ENCODE assay signal across 30 mouse cellular contexts in the genomic region with DNA sequence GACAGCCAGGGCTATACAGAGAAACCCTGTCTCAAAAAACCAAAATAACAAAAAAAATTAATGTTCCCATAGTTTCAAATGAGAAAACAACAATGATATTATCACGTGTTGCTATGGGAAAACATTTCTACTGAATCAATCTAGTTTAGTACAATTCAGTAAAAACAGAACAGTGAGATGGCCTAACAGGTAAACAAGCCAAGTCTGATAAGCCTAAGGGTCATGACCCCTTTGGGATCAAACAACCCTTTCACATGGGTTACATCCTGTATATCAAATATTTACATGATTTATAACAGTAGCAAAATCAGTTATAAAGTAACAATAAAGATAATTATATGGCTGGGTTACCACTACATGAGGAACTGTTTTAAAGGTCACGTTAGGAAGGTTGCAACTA.
"Had no signal": no experiment of that assay in that cellular context is flagged by ENCODE, and none has a peak within 500 bp of the region (broad histone marks: within the 10 kb centered on the region; RNA-seq: fewer than 3 reads in every experiment).

No protein-coding gene starts in this region.

- H3K9ac ChIP-seq: limb, embryonic 12.5 days; limb, embryonic 13.5 days; limb, embryonic 15.5 days; liver, embryonic 12.5 days; liver, embryonic 13.5 days; liver, embryonic 14.5 days; liver, embryonic 15.5 days; lung, embryonic 14.5 days; lung, embryonic 15.5 days; midbrain, embryonic 12.5 days; midbrain, embryonic 13.5 days; midbrain, embryonic 15.5 days; neural tube, embryonic 12.5 days had no signal

- H3K4me3 ChIP-seq: left cerebral cortex, adult 2 months; limb, embryonic 10.5 days; limb, embryonic 12.5 days; limb, embryonic 13.5 days; limb, embryonic 15.5 days; liver, embryonic 12.5 days; liver, embryonic 13.5 days; liver, embryonic 15.5 days; lung, embryonic 15.5 days; megakaryocyte, embryonic 14.5 days; midbrain, embryonic 10.5 days; midbrain, embryonic 12.5 days; midbrain, embryonic 13.5 days; midbrain, embryonic 15.5 days; myocyte; neural tube, embryonic 12.5 days had no signal

- DNase-seq: left cerebral cortex, postnatal 4 days; liver, embryonic 13.5 days; lung, adult 18-20 months; lung, adult 2 months; lung, embryonic 14.5 days; lung, postnatal 10 days; lung, postnatal 14 days; lung, postnatal 36 days; lung, postnatal 4 days; midbrain, embryonic 14.5 days had no signal

- H3K4me2 ChIP-seq: limb, embryonic 12.5 days; limb, embryonic 13.5 days; limb, embryonic 15.5 days; liver, embryonic 12.5 days; liver, embryonic 13.5 days; liver, embryonic 15.5 days; lung, embryonic 14.5 days; lung, embryonic 15.5 days; midbrain, embryonic 11.5 days; midbrain, embryonic 12.5 days; midbrain, embryonic 13.5 days; midbrain, embryonic 15.5 days; neural tube, embryonic 12.5 days had no signal

- H3K9me3 ChIP-seq: limb, embryonic 10.5 days; limb, embryonic 12.5 days; limb, embryonic 13.5 days; limb, embryonic 15.5 days; liver, embryonic 12.5 days; liver, embryonic 13.5 days; liver, embryonic 15.5 days; lung, embryonic 15.5 days; megakaryocyte, embryonic 14.5 days; midbrain, embryonic 10.5 days; midbrain, embryonic 12.5 days; midbrain, embryonic 13.5 days; midbrain, embryonic 15.5 days; neural tube, embryonic 12.5 days had no signal

- H3K27me3 ChIP-seq: limb, embryonic 12.5 days; limb, embryonic 13.5 days; limb, embryonic 15.5 days; liver, embryonic 12.5 days; liver, embryonic 13.5 days; liver, embryonic 15.5 days; lung, embryonic 15.5 days; megakaryocyte, embryonic 14.5 days; midbrain, embryonic 12.5 days; midbrain, embryonic 13.5 days; midbrain, embryonic 15.5 days; neural tube, embryonic 12.5 days had no signal

- H3K27ac ChIP-seq: left cerebral cortex, adult 2 months; limb, embryonic 10.5 days; limb, embryonic 12.5 days; limb, embryonic 13.5 days; limb, embryonic 15.5 days; liver, embryonic 12.5 days; liver, embryonic 13.5 days; liver, embryonic 14.5 days; liver, embryonic 15.5 days; lung, embryonic 15.5 days; macrophage; midbrain, embryonic 10.5 days; midbrain, embryonic 12.5 days; midbrain, embryonic 13.5 days; midbrain, embryonic 15.5 days; neural tube, embryonic 12.5 days had no signal

- ATAC-seq: liver, embryonic 12.5 days; lung, postnatal 0 days; midbrain, embryonic 13.5 days; midbrain, embryonic 15.5 days; midbrain, embryonic 16.5 days had no signal

- H3K4me1 ChIP-seq: limb, embryonic 10.5 days; limb, embryonic 15.5 days; lung, embryonic 15.5 days; midbrain, embryonic 10.5 days; midbrain, embryonic 12.5 days; midbrain, embryonic 13.5 days; midbrain, embryonic 15.5 days; neural tube, embryonic 12.5 days had no signal

- H3K36me3 ChIP-seq: limb, embryonic 15.5 days; liver, embryonic 15.5 days; lung, embryonic 15.5 days; midbrain, embryonic 13.5 days; midbrain, embryonic 15.5 days had no signal
